Mouse (Mus musculus) cerebellum, postnatal 14 days (tissue): ENCODE measurements at regions not wholly inside any gene's neighbourhood (a gene's known extent, or its start where the extent isn't known, plus 50 kb on each side); places are given as distances from the start of the nearest gene placed in this dataset.
A peak's percentile ranks its signal among the peaks of the same experiment; 100 is the strongest.

Experiments
- DNase-seq, 2 experiments: peaks; one replicate each; pipeline ENCODE4 v3.0.0; 2021; ENCODE audit warnings: mixed read lengths in 2 of 2

GRCm38 (mm10) chr2:160062148-160062937 lies 271.6 kb downstream of the Gm826 start:
- DNase-seq: no peak

GRCm38 (mm10) chr2:160060091-160060490 lies 273.9 kb downstream of the Gm826 start:
- DNase-seq: no peak

- DNase-seq: no peak
Measured at GRCm38 (mm10) chr2:160057211-160057610, 276.8 kb downstream of the Gm826 start.

- DNase-seq: no peak
Measured at GRCm38 (mm10) chr2:160054411-160054810, 279.6 kb downstream of the Gm826 start.

GRCm38 (mm10) chr2:160048286-160048685 lies 285.7 kb downstream of the Gm826 start:
- no peak for DNase-seq

- peak in 1 of 2 experiments; percentile 3 for DNase-seq
Measured at GRCm38 (mm10) chr2:160046881-160047543, 286.9 kb downstream of the Gm826 start.

GRCm38 (mm10) chr2:160044591-160044990 lies 289.4 kb downstream of the Gm826 start:
- DNase-seq: no peak

- DNase-seq: no peak
Measured at GRCm38 (mm10) chr2:160044184-160044583, 289.8 kb downstream of the Gm826 start.

- DNase-seq: no peak
Measured at GRCm38 (mm10) chr2:160029432-160029831, 304.5 kb downstream of the Gm826 start.

GRCm38 (mm10) chr2:160028459-160028858 lies 305.5 kb downstream of the Gm826 start:
- no peak for DNase-seq

GRCm38 (mm10) chr2:160025911-160026310 lies 308.1 kb downstream of the Gm826 start:
- no peak for DNase-seq

- DNase-seq: no peak
Measured at GRCm38 (mm10) chr2:160021541-160021940, 312.4 kb downstream of the Gm826 start.

GRCm38 (mm10) chr2:160020876-160021275 lies 313.1 kb downstream of the Gm826 start:
- DNase-seq: no peak

GRCm38 (mm10) chr2:160017020-160017812 lies 316.7 kb downstream of the Gm826 start:
- no peak for DNase-seq

GRCm38 (mm10) chr2:160011421-160011820 lies 322.5 kb downstream of the Gm826 start:
- DNase-seq: no peak

GRCm38 (mm10) chr2:160002695-160003094 lies 331.3 kb downstream of the Gm826 start:
- peak in 1 of 2 experiments; percentile 5 for DNase-seq

GRCm38 (mm10) chr2:160000449-160000848 lies 333.5 kb downstream of the Gm826 start:
- peak; percentile 46 to 51 for DNase-seq

- DNase-seq: no peak
Measured at GRCm38 (mm10) chr2:159997395-159997794, 336.6 kb downstream of the Gm826 start.

GRCm38 (mm10) chr2:159994490-159994889 lies 339.5 kb downstream of the Gm826 start:
- DNase-seq: no peak

GRCm38 (mm10) chr2:159986719-159987118 lies 347.2 kb downstream of the Gm826 start:
- DNase-seq: no peak

- DNase-seq: no peak
Measured at GRCm38 (mm10) chr2:159981694-159982093, 352.3 kb downstream of the Gm826 start.

- DNase-seq: no peak
Measured at GRCm38 (mm10) chr2:159950369-159950768, 383.6 kb downstream of the Gm826 start.

- DNase-seq: no peak
Measured at GRCm38 (mm10) chr2:159949046-159949445, 384.9 kb downstream of the Gm826 start.
